9 mouse cellular contexts compared by ENCODE assay signal in genomic region chr13:78195601-78196115, GRCm38 (mm10). TPM values are rescaled to one million over a fixed set of nuclear protein-coding genes. Genes with fewer than 3 reads are reported as not detected.
DNase-seq lines count a peak whose midpoint lies in the region; ATAC-seq and TF ChIP-seq lines count a peak whose summit lies in the region.
"Had no signal": no experiment of that assay in that cellular context is flagged by ENCODE, and none has a peak within 500 bp of the region (broad histone marks: within the 10 kb centered on the region; RNA-seq: fewer than 3 reads in every experiment).

No protein-coding gene starts in this region.

- no peaks in the 10 kb centered on the region for H3K9me3 ChIP-seq in kidney, embryonic 16.5 days (ENCODE audit: low read length)
- no peaks in the 10 kb centered on the region for H3K9me3 ChIP-seq in hindbrain, embryonic 11.5 days (ENCODE audit: control insufficient read depth, low read length)
- no peaks in the 10 kb centered on the region for H3K9me3 ChIP-seq in midbrain, postnatal 0 days (ENCODE audit: low read length)

- peak overlapping the region; percentile 54 for H3K4me3 ChIP-seq in kidney, embryonic 16.5 days (ENCODE audit: low read length)
- H3K4me3 ChIP-seq in hindbrain, embryonic 11.5 days (ENCODE audit: low read depth, low read length) = peak overlapping the region; percentile 98
- H3K4me3 ChIP-seq in midbrain, postnatal 0 days (ENCODE audit: low read depth, low read length) = peak overlapping the region; percentile 87

- no peaks in the 10 kb centered on the region for H3K36me3 ChIP-seq in kidney, embryonic 16.5 days (ENCODE audit: insufficient read depth, low read length)
- H3K36me3 ChIP-seq in hindbrain, embryonic 11.5 days (ENCODE audit: control insufficient read depth, insufficient read depth, low read length) = 0 out of 2 replicates have a peak, but pooled peaks cover 2% of the 10 kb centered on the region
- H3K36me3 ChIP-seq in midbrain, postnatal 0 days (ENCODE audit: insufficient read depth, low read length) = peaks cover 5% of the 10 kb centered on the region; the same call in 1 of the 2 replicates

- peak overlapping the region; percentile 71 for H3K4me2 ChIP-seq in kidney, embryonic 16.5 days (replicated peaks; ENCODE audit: low read depth, low read length)
- H3K4me2 ChIP-seq in hindbrain, embryonic 11.5 days (replicated peaks; ENCODE audit: low read depth, low read length) = peak overlapping the region; percentile 94
- peak overlapping the region; percentile 56 for H3K4me2 ChIP-seq in midbrain, postnatal 0 days (ENCODE audit: low read depth, low read length, poor library complexity, severe bottlenecking)

- H3K4me1 ChIP-seq in kidney, embryonic 16.5 days (ENCODE audit: insufficient read depth, low read length) = peaks cover 28% of the 10 kb centered on the region
- H3K4me1 ChIP-seq in hindbrain, embryonic 11.5 days (replicated peaks; ENCODE audit: control insufficient read depth, insufficient read depth, low read length) = peaks cover 4% of the 10 kb centered on the region; the same call in 1 of the 2 replicates
- H3K4me1 ChIP-seq in midbrain, postnatal 0 days (ENCODE audit: insufficient read depth, low read length) = no peaks in the 10 kb centered on the region

- WGBS in kidney, embryonic 16.5 days = 8% methylated on average over 13 of the region's 13 CpGs
- 4% methylated on average over 13 of the region's 13 CpGs for WGBS in hindbrain, embryonic 11.5 days
- WGBS in midbrain, postnatal 0 days = 16% methylated on average over 12 of the region's 13 CpGs

- DNase-seq in kidney, postnatal 14 days = no peak
- peak; percentile 56 for DNase-seq in embryo, embryonic 10.5 days (ENCODE audit: low spot score)
- DNase-seq in hindbrain, embryonic 11.5 days (ENCODE audit: low spot score) = peak; percentile 65
- no peak for DNase-seq in midbrain, postnatal 0 days (ENCODE audit: low spot score)
- DNase-seq in testis, postnatal 10 days (ENCODE audit: low spot score) = no peak
- DNase-seq in gastrocnemius, postnatal 36 days = no peak

- intact Hi-C loops in gastrocnemius, postnatal 36 days (cut with DNase I) = no loop called here

- peak overlapping the region; percentile 23; the same call in 1 of the 2 replicates for H3K27ac ChIP-seq in kidney, embryonic 16.5 days (ENCODE audit: low read length)
- H3K27ac ChIP-seq in hindbrain, embryonic 11.5 days (ENCODE audit: low read depth, low read length) = peak overlapping the region; percentile 100
- peak overlapping the region; percentile 81 for H3K27ac ChIP-seq in midbrain, postnatal 0 days (ENCODE audit: low read depth, low read length)

- no peaks in the 10 kb centered on the region for H3K27me3 ChIP-seq in kidney, embryonic 16.5 days (ENCODE audit: insufficient read depth, low read length)
- H3K27me3 ChIP-seq in hindbrain, embryonic 11.5 days (ENCODE audit: control insufficient read depth, insufficient read depth, low read length) = no peaks in the 10 kb centered on the region
- H3K27me3 ChIP-seq in midbrain, postnatal 0 days (ENCODE audit: insufficient read depth, low read length) = no peaks in the 10 kb centered on the region

- TF ChIP-seq CTCF in midbrain, postnatal 0 days (IDR thresholded peaks at IDR 0.05) = no peak

- H3K9ac ChIP-seq in kidney, embryonic 16.5 days (replicated peaks; ENCODE audit: low read length) = peak overlapping the region; percentile 71
- H3K9ac ChIP-seq in hindbrain, embryonic 11.5 days (ENCODE audit: low read depth, low read length) = peak overlapping the region; percentile 99
- peak overlapping the region; percentile 72 for H3K9ac ChIP-seq in midbrain, postnatal 0 days (replicated peaks; ENCODE audit: low read length, poor library complexity, severe bottlenecking)

- no peak for ATAC-seq in kidney, embryonic 16.5 days (ENCODE audit: low FRiP score, low TSS enrichment)
- ATAC-seq in hindbrain, embryonic 11.5 days (ENCODE audit: low FRiP score) = no peak
- no peak for ATAC-seq in midbrain, postnatal 0 days (ENCODE audit: low FRiP score)
- ATAC-seq in megakaryocyte-erythroid progenitor cell, adult 5-6 weeks (replicated peaks; ENCODE audit: low FRiP score, low TSS enrichment, poor library complexity, severe bottlenecking) = no peak

RNA-seq across cellular contexts. Expression of gene Nr2f1, which starts 3.9 kb away (rescaled TPM):
- 12.3 and 15.5 TPM in 2 replicates for polyA plus RNA-seq in kidney, embryonic 16.5 days (2015; fragmentation: Nextera tagmentation; extraction: Ambion mirVana)
- 82.8 and 97.2 TPM in 2 replicates for polyA plus RNA-seq in hindbrain, embryonic 11.5 days (2014; fragmentation: Nextera tagmentation; extraction: Ambion mirVana)
- 163 and 184 TPM in 2 replicates for total RNA-seq in midbrain, postnatal 0 days (2014; rRNA removed)
- 46.4 and 55.5 TPM in 2 replicates for polyA plus RNA-seq in midbrain, postnatal 0 days (2015; fragmentation: Nextera tagmentation; extraction: Ambion mirVana)
- not detected in 2 replicates for total RNA-seq in megakaryocyte-erythroid progenitor cell, adult 5-6 weeks (2014; fragmentation: Nextera tagmentation)
- not detected in 2 replicates for total RNA-seq in megakaryocyte-erythroid progenitor cell, adult 5-6 weeks (2017)
- total RNA-seq in gastrocnemius, postnatal 36 days (2021) = under 1 TPM; 0.31 to 0.69 TPM
- total RNA-seq: hematopoietic stem cell, adult 5-6 weeks had no signal

Comparison
In these comparisons a context has a peak if more than half of its experiments do, and no peak if none do; other contexts are left out.
1. H3K27ac ChIP-seq: peak in every context shown above with its lines; median percentile 100 in hindbrain, embryonic 11.5 days; 81 in midbrain, postnatal 0 days; 23 in kidney, embryonic 16.5 days.
2. DNase-seq: peak in embryo, embryonic 10.5 days (single experiment) and hindbrain, embryonic 11.5 days (single experiment); none in kidney, postnatal 14 days (single experiment), midbrain, postnatal 0 days (single experiment), testis, postnatal 10 days (single experiment) and gastrocnemius, postnatal 36 days (0 of 2).
3. RNA of gene Nr2f1, which starts 3.9 kb away (total RNA-seq): 163 to 184 TPM in midbrain, postnatal 0 days; 0.31 to 0.69 TPM in gastrocnemius, postnatal 36 days and not detected in megakaryocyte-erythroid progenitor cell, adult 5-6 weeks; every median in the first group is over 10 times any median in the second.
4. Peak in every context shown above with its lines, with median percentiles within 50 percentile points of each other: H3K4me2 ChIP-seq, H3K4me3 ChIP-seq and H3K9ac ChIP-seq.